Mouse (Mus musculus) liver, embryonic 13.5 days (tissue): ENCODE data around the gene Ncf2. TPM values are rescaled to one million over a fixed set of nuclear protein-coding genes. Genes with fewer than 3 reads are reported as not detected.
"Not testable (repeated sequence)": the region's sequence is repeated elsewhere in the genome, so short reads cannot be mapped to it uniquely, and the experiment has no call there.

Source experiments
- ATAC-seq: fragments of 200-750 bp; cut with Nextera tagmentation; 2 replicates; pipeline ENCODE4 v1.8.0; 2017; ENCODE audit warnings: low read depth, mild to moderate bottlenecking, moderate number of reproducible peaks, moderate library complexity
- DNase-seq: peaks from one replicate; pipeline ENCODE4 v3.0.0; 2022
- H3K27ac ChIP-seq: fragments of 300-500 bp; sonication (generic); 2 replicates; pipeline ENCODE4 v1.5.1; 2015; ENCODE audit warnings: moderate library complexity, mild to moderate bottlenecking, inconsistent platforms
- H3K27me3 ChIP-seq: fragments of 300-500 bp; sonication (generic); 2 replicates; pipeline ENCODE4 v1.6.1; 2015; ENCODE audit warnings: mild to moderate bottlenecking, inconsistent platforms
- H3K36me3 ChIP-seq: fragments of 300-500 bp; sonication (generic); 2 replicates; pipeline ENCODE4 v1.6.1; 2015; ENCODE audit warnings: mild to moderate bottlenecking, inconsistent platforms
- H3K4me1 ChIP-seq: fragments of 300-500 bp; sonication (generic); replicated peaks from 2 replicates; pipeline ENCODE4 v1.6.1; 2015; ENCODE audit warnings: inconsistent platforms
- H3K4me2 ChIP-seq: fragments of 300-500 bp; sonication (generic); 2 replicates; pipeline ENCODE4 v1.6.1; 2015; ENCODE audit warnings: inconsistent platforms, mild to moderate bottlenecking, moderate library complexity
- H3K4me3 ChIP-seq: fragments of 300-500 bp; sonication (generic); replicated peaks from 2 replicates; pipeline ENCODE4 v1.5.1; 2015; ENCODE audit warnings: mild to moderate bottlenecking, inconsistent platforms
- H3K9ac ChIP-seq: fragments of 300-500 bp; sonication (generic); 2 replicates; pipeline ENCODE4 v1.6.1; 2015; ENCODE audit warnings: mild to moderate bottlenecking, inconsistent platforms
- H3K9me3 ChIP-seq: fragments of 300-500 bp; sonication (generic); replicated peaks from 2 replicates; pipeline ENCODE4 v1.6.1; 2016; ENCODE audit warnings: inconsistent platforms
- WGBS: fragments of 180-500 bp; shearing (Covaris S2); methylation state at CpG from one replicate; pipeline ENCODE4 v1.1.7; 2015; ENCODE audit not compliant: insufficient replicate concordance; 5-methylcytosine and 5-hydroxymethylcytosine counted together
- polyA plus RNA-seq: library from polyadenylated mRNA; unstranded; fragments of >200 nt; fragmentation: Nextera tagmentation; extraction: Ambion mirVana; gene quantifications from 2 replicates; pipeline ENCODE4 v1.2.1, GENCODE M21; 2015

The Ncf2 gene
- polyA plus RNA-seq, 1 experiment from 2014 or later, result 8.6 TPM

DNA sequence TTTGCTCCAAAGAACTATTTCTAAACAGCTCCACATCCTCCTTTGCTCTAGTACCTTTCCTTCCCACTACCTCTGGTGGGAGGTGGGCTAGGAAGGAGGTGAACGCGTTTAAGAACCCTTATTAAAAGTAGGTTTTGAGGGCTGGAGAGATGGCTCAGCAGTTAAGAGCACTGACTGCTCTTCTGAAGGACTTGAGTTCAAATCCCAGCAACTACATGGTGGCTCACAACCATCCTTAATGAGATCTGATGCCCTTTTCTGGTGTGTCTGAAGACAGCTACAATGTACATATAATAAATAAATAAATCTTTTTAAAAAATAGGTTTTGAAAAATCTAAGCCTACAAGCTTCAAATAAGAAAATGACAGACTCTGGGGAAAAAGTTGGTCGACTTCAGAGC is 14.5 kb upstream of the Ncf2 start:
- not testable (repeated sequence) for H3K4me3 ChIP-seq, H3K9ac ChIP-seq, H3K4me1 ChIP-seq, DNase-seq, H3K27ac ChIP-seq, H3K4me2 ChIP-seq, H3K27me3 ChIP-seq, H3K9me3 ChIP-seq, ATAC-seq, H3K36me3 ChIP-seq
- 56% methylated on average over 3 of the region's 3 CpGs for WGBS

DNA sequence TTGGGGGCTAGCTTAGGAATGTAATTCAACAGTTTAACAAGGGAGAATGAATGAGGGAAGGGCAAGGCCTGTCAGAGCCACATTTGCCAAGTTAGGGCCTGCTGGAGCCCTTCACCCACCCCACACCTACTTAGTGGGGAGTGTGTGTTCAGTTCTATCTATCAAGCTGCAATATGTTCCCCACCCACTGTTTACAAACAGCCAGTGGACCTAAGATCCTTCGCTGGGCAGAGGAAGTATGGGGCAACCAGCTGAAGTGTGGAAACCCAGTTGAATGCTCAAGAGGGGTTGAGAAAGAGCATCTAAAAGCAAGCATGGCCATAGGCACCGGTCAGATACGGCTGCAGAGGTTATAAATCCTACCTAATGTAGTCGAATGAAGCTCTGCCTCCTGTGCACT is 13.0 kb upstream of the Ncf2 start:
- no peak overlapping the region for H3K4me3 ChIP-seq
- H3K4me2 ChIP-seq, result no peak overlapping the region
- 55% methylated on average over 4 of the region's 4 CpGs for WGBS
- no peak for ATAC-seq
- DNase-seq, result no peak
- H3K27ac ChIP-seq, result no peak overlapping the region
- no peaks in the 10 kb centered on the region for H3K36me3 ChIP-seq
- H3K4me1 ChIP-seq, result peaks cover 10% of the 10 kb centered on the region
- no peaks in the 10 kb centered on the region for H3K9me3 ChIP-seq
- no peaks in the 10 kb centered on the region for H3K27me3 ChIP-seq
- H3K9ac ChIP-seq, result no peak overlapping the region

DNA sequence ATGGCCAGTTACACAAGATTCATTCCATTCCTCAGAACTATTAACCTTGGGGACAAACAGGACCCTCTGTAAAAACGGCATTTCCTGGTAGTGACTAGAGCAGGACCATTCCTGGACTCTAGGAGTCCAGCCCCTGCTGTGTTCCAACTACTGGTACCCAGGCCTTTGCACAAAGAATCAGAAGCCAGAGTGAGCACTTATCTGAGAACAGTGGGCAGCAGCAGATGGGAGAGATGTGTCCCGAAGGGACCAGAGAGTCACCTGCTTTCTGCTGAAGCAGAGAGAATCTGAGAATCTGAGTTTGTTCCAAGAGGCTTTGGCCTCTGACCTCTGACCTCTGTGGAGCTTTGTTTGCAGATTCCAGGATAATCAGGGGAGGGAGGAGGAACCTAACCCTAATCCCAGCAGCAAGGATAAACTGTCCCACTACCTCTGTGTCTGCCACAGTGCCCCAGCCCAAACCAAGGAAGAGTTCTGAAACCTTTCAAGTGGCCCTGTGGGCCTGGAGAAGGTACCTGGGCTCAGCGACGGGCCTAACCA is 11.8 kb upstream of the Ncf2 start:
- ATAC-seq (0 out of 2 replicates have a peak, but pooled peaks have one; percentile 15), DNase-seq (no peak)
- 48% methylated on average over 4 of the region's 4 CpGs for WGBS

DNA sequence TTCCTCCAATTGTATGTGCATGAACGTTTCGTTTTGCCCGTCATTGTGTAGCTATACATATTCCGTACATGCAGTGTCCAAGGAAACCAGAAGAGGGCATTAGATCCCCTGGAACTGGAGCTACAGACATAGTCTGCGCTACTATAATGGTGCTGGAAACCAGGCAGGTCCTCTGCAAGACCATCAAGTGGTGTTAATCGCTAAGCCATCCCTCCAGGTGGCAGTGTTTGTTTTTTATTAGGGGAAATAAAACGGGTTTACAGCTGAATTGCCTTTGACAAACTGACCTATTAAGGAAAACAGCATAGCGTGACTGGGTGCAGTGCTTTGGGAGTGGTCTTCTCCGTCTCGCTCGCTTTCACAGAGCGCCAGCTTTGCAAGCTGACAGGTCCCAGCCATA is 9.7 kb upstream of the Ncf2 start:
- H3K9ac ChIP-seq, result no peak overlapping the region
- peaks cover 12% of the 10 kb centered on the region for H3K4me1 ChIP-seq
- peak; percentile 32 for DNase-seq
- WGBS, result 14% methylated on average over 12 of the region's 12 CpGs
- H3K4me2 ChIP-seq, result 0 out of 2 replicates have a peak overlapping the region, but pooled peaks have one; percentile 20
- peak; percentile 69 for ATAC-seq
- H3K27me3 ChIP-seq, result no peaks in the 10 kb centered on the region
- no peaks in the 10 kb centered on the region for H3K9me3 ChIP-seq
- H3K4me3 ChIP-seq, result no peak overlapping the region
- H3K27ac ChIP-seq, result no peak overlapping the region
- H3K36me3 ChIP-seq, result no peaks in the 10 kb centered on the region

More for the DNA sequence above, 11.8 kb upstream of the Ncf2 start:
- H3K27me3 ChIP-seq, result no peaks in the 10 kb centered on the region
- no peaks in the 10 kb centered on the region for H3K36me3 ChIP-seq
- H3K4me1 ChIP-seq, result peaks cover 10% of the 10 kb centered on the region
- no peak overlapping the region for H3K4me2 ChIP-seq
- no peak overlapping the region for H3K9ac ChIP-seq
- no peak overlapping the region for H3K27ac ChIP-seq
- H3K4me3 ChIP-seq, result no peak overlapping the region
- no peaks in the 10 kb centered on the region for H3K9me3 ChIP-seq

DNA sequence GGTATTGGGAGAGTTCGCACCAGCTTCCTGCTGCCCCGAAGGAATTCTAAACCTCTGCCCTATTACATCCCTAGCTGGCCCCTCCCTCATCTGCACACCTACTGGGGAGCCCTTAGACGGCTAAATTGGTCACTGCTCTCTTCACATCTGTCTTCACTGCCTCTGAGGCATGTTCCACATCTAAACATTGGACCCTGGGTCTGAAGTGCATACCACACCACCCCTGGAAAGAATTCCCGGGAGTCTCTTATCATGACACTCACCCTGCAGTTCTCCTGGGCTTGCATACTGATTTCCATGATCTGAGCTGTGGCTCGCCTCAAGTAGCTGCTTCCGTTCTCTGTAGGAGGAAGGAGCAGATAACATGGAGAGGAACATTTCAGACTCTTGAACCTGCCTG is 9.2 kb upstream of the Ncf2 start:
- Histone ChIP-seq H3K4me3 (no peak overlapping the region), H3K9me3 (no peaks in the 10 kb centered on the region), H3K27me3 (no peaks in the 10 kb centered on the region), H3K36me3 (no peaks in the 10 kb centered on the region), H3K4me1 (peaks cover 18% of the 10 kb centered on the region), H3K9ac (no peak overlapping the region), H3K4me2 (no peak overlapping the region), H3K27ac (no peak overlapping the region)
- DNase-seq (no peak), ATAC-seq (no peak; the same call in 1 of the 2 replicates)
- WGBS, result 5% methylated on average over 6 of the region's 6 CpGs

DNA sequence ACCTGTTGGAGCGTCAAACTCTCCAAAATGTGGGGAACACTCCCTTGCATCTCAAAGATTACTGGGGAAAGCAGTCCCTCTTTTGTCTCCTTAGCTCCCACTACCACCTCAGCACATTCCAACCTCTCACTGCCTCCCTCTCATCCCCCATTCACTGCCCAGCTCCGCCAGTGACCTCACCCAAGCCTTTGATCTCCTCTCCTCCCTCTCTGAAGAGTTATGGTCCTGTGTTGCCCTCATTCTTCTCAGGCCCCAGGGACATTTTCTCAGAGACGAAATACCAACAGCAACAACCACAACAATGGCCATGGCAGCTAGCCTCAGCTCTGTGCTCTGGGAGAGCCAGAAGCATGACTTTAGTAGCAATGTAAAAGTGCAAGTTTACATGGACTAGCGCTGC is 8.7 kb upstream of the Ncf2 start:
- Histone ChIP-seq H3K9ac (no peak overlapping the region), H3K9me3 (no peaks in the 10 kb centered on the region), H3K27ac (no peak overlapping the region), H3K27me3 (no peaks in the 10 kb centered on the region), H3K4me1 (peaks cover 22% of the 10 kb centered on the region), H3K4me2 (no peak overlapping the region), H3K36me3 (no peaks in the 10 kb centered on the region), H3K4me3 (no peak overlapping the region)
- DNase-seq, result no peak
- 48% methylated on average over 4 of the region's 4 CpGs for WGBS
- no peak for ATAC-seq

DNA sequence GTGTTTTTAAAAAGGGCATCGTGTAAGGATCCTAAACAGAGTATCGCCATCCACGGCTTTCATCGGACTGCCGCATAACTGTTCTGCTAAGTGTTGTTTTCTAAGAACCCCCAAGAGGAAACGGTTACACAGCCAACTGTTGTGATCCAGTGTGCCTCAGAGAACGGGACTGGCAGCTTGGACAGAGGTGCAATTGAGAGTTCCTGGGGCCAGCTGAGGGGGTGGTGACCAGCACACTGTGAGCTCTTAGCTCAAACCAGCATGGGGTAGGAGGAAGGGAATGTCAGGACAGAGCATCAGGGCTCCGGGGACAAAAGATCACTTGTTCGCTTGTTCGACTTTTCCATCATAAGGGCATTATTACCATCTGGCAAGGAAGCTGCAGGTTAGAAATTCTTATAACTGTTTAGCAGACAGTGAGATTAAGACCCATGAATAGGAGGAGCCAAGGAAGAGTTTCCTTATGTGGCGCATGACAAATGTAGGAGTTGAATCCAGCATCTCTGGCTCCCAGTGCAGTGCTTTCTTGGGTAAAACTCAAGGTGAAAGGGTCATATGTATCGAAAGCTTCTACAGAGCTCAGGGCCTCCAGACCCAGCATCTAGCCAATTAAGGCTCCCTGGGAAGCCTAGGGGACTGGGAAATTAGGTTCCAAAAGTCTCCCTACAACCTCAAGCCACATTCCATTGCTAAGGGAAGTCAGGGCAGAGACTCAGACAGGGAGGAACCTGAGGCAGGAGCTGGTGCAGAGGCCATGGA is 7.1 kb upstream of the Ncf2 start:
- Histone ChIP-seq H3K9ac (no peak overlapping the region), H3K27ac (no peak overlapping the region), H3K36me3 (no peaks in the 10 kb centered on the region), H3K4me3 (no peak overlapping the region), H3K9me3 (no peaks in the 10 kb centered on the region), H3K27me3 (no peaks in the 10 kb centered on the region), H3K4me2 (no peak overlapping the region), H3K4me1 (peaks cover 27% of the 10 kb centered on the region)
- WGBS, result 69% methylated on average over 12 of the region's 12 CpGs
- no peak for DNase-seq
- ATAC-seq, result no peak

DNA sequence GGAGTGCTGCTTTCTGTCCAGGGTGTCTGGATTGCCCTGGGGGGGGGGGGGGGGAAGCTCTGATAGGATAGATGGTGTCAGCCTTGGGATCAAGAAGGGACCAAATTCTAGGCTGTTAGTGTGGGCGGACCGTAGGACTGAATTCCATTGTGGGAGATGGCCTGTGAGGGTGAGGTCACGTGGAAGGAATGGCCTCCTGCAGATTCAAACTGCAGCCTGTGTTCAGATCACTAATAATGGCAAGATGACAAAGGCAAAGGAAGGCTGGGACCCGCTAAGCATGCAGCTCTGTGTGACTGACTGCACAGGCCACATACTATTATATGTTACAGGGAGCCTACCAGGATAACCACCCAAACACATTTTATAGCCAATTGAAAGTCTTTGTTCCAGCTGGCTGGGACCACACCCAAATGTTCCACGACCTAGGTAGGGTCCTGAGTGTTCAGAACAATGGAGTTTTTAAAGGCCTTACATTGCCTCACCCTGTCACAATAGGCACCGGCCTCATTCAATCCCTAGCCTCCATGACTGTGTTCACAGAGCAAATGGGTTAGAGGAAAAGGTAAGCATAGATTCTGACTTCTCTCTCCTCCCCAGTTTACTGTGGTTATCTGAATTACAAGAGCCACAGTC is 6.4 kb upstream of the Ncf2 start:
- H3K9ac ChIP-seq, result no peak overlapping the region
- no peak overlapping the region for H3K27ac ChIP-seq
- H3K4me3 ChIP-seq, result no peak overlapping the region
- ATAC-seq (no peak), DNase-seq (no peak)
- peaks cover 24% of the 10 kb centered on the region for H3K4me1 ChIP-seq
- 70% methylated on average over 6 of the region's 6 CpGs for WGBS
- H3K9me3 ChIP-seq, result no peaks in the 10 kb centered on the region
- no peaks in the 10 kb centered on the region for H3K36me3 ChIP-seq
- no peak overlapping the region for H3K4me2 ChIP-seq
- H3K27me3 ChIP-seq, result no peaks in the 10 kb centered on the region

DNA sequence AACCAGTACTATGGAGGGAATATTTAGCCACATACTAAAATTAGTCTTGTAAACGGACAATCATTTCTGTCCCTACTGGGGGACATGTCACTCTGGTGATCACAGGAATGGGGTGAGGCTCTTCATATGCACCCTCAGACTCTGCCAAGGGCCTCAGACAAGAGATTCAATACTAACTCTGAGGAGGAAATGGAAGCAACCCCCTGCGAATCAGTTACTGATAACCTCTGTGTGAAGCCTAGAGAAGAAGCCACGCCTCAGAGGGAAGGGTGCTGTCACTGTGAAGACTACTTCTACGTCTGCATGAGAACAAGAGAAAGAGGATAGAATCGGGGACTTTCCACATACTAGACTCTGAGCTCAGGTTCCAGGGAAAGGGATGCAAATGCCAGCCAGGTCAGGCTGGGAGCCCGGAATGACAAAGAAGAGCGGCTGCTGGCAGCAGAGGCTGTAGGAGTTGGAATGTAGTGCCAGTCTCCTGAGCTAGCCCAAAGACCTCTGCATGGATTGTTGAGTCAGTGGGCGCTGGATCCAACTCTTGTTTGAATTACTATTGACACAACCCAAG is 4.2 kb upstream of the Ncf2 start:
- Histone ChIP-seq H3K27me3 (no peaks in the 10 kb centered on the region), H3K4me3 (no peak overlapping the region), H3K27ac (no peak overlapping the region), H3K4me2 (no peak overlapping the region), H3K9me3 (no peaks in the 10 kb centered on the region), H3K9ac (no peak overlapping the region; the same call in 1 of the 2 replicates), H3K36me3 (no peaks in the 10 kb centered on the region), H3K4me1 (peaks cover 23% of the 10 kb centered on the region)
- ATAC-seq, result peak; percentile 40; the same call in 1 of the 2 replicates
- WGBS, result 30% methylated on average over 8 of the region's 8 CpGs
- no peak for DNase-seq

DNA sequence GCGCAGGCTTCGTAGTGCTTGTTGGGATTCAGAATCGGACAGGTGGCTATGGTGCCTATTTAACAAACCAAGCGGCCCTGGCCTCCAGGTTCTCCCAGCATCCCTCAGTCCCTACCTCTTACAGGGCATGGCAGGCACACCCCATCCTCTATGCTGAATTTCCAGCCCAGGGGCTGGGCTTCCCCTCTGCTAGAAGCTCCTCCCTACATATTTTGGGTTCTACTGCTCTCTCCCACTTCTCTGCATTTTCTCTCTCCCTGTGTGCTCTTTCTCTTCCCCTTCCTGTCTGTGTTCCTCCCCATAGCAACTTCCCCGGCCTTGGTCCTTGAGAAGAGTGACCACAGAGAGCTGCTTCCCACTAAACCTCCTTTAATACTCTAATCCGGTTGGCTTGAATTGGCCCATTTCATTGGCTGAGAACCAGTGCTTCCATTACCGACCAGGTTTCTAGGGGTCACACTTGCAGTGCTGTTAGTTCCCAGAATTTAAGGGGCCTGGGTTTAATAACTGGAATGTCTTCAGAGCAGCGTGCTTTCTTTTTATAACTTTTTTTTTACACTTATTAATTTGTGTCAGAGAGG is 3.2 kb upstream of the Ncf2 start:
- ATAC-seq (no peak), DNase-seq (no peak)
- Histone ChIP-seq H3K9ac (no peak overlapping the region), H3K4me1 (peaks cover 18% of the 10 kb centered on the region), H3K4me2 (no peak overlapping the region), H3K27ac (no peak overlapping the region), H3K36me3 (no peaks in the 10 kb centered on the region), H3K9me3 (no peaks in the 10 kb centered on the region), H3K4me3 (no peak overlapping the region), H3K27me3 (no peaks in the 10 kb centered on the region)
- WGBS, result 67% methylated on average over 8 of the region's 8 CpGs

DNA sequence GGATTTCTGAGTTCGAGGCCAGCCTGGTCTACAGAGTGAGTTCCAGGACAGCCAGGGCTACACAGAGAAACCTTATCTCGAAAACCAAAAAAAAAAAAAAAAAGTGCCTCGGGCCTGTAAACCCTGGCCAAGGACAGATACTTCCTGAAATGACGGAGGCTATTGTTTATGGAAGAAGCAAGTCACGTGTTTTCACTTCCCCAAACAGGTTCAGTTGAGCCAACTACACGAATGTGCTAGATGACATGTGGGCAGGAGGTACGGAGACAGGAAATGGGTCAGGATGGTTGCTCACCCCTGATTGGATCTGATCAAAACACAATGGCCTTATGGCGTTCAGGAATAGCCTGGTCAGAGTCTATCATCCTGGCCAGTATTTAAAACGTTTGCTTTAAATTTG is 1.9 kb upstream of the Ncf2 start:
- Histone ChIP-seq H3K36me3 (no peaks in the 10 kb centered on the region), H3K27ac (no peak overlapping the region), H3K27me3 (no peaks in the 10 kb centered on the region), H3K4me2 (no peak overlapping the region), H3K9me3 (no peaks in the 10 kb centered on the region), H3K9ac (no peak overlapping the region), H3K4me3 (no peak overlapping the region), H3K4me1 (peaks cover 18% of the 10 kb centered on the region)
- no peak for DNase-seq
- WGBS, result 19% methylated on average over 9 of the region's 9 CpGs
- ATAC-seq, result 0 out of 2 replicates have a peak, but pooled peaks have one; percentile 17
